Mouse (Mus musculus) MEL (cell line): ENCODE measurements at regions not wholly inside any gene's neighbourhood (a gene's known extent, or its start where the extent isn't known, plus 50 kb on each side); places are given as distances from the start of the nearest gene placed in this dataset.

Source experiments
- DNase-seq: peaks from one replicate; pipeline ENCODE4 v3.0.0; 2011; ENCODE audit warnings: low read depth, low spot score
- H3K27ac ChIP-seq: 2 replicates; pipeline ENCODE4 v1.5.1; 2012; ENCODE audit warnings: low read depth, mild to moderate bottlenecking, control low read depth, low read length, moderate library complexity; ENCODE audit not compliant: control insufficient read depth
- H3K27me3 ChIP-seq, 2 experiments: fragments of 150-350 bp in 1 of 2; sonication (generic) in 1 of 2; 2 replicates each; pipeline ENCODE4 v1.6.1; 2012; ENCODE audit warnings: low read length in 2 of 2, mild to moderate bottlenecking in 2 of 2, improper control_type of control experiment in 1 of 2, moderate library complexity in 1 of 2; ENCODE audit not compliant: insufficient read depth in 2 of 2, control insufficient read depth in 1 of 2
- H3K36me3 ChIP-seq, 2 experiments: 2 replicates each; pipeline ENCODE4 v1.6.1; 2012 to 2014; ENCODE audit warnings: low read length in 2 of 2, improper control_type of control experiment in 1 of 2, inconsistent platforms in 1 of 2, mild to moderate bottlenecking in 1 of 2; ENCODE audit not compliant: insufficient read depth in 2 of 2, control insufficient read depth in 1 of 2
- H3K4me1 ChIP-seq, 2 experiments: fragments of 150-350 bp in 1 of 2; sonication (generic) in 1 of 2; 2 replicates each; pipeline ENCODE4 v1.6.1; 2012; ENCODE audit warnings: low read length in 2 of 2, improper control_type of control experiment in 1 of 2, mild to moderate bottlenecking in 1 of 2; ENCODE audit not compliant: insufficient read depth in 2 of 2, control insufficient read depth in 1 of 2
- H3K4me3 ChIP-seq, 2 experiments: fragments of 150-350 bp in 1 of 2; sonication (generic) in 1 of 2; 2 replicates each; pipeline ENCODE4 v1.5.1; 2012; ENCODE audit warnings: low read depth in 2 of 2, low read length in 2 of 2, mild to moderate bottlenecking in 2 of 2, moderate library complexity in 2 of 2, control low read depth in 1 of 2, improper control_type of control experiment in 1 of 2; ENCODE audit not compliant: control insufficient read depth in 1 of 2, insufficient read depth in 1 of 2
- H3K79me2 ChIP-seq: 2 replicates; pipeline ENCODE4 v1.6.1; 2012; ENCODE audit warnings: mild to moderate bottlenecking, low read length, moderate library complexity; ENCODE audit not compliant: control insufficient read depth, poor library complexity, insufficient read depth
- H3K9ac ChIP-seq: 2 replicates; pipeline ENCODE4 v1.6.1; 2012; ENCODE audit warnings: low read depth, mild to moderate bottlenecking, control low read depth, low read length, moderate library complexity; ENCODE audit not compliant: control insufficient read depth, poor library complexity, severe bottlenecking
- H3K9me3 ChIP-seq: fragments of 150-350 bp; sonication (generic); replicated peaks from 2 replicates; pipeline ENCODE4 v1.6.1; 2012; ENCODE audit warnings: mild to moderate bottlenecking, low read length, improper control_type of control experiment, moderate library complexity; ENCODE audit not compliant: insufficient read depth
- CHD1 ChIP-seq: IDR thresholded peaks from 2 replicates; pipeline ENCODE4 v1.6.1; 2012; ENCODE audit warnings: low read depth, mild to moderate bottlenecking, inconsistent platforms, low read length, improper control_type of control experiment
- EP300 ChIP-seq, 2 experiments: IDR thresholded peaks; 2 replicates each; pipeline ENCODE4 v1.6.1; 2011; ENCODE audit warnings: improper control_type of control experiment in 2 of 2, low read length in 2 of 2, low read depth in 1 of 2, mild to moderate bottlenecking in 1 of 2
- GABPA ChIP-seq: IDR thresholded peaks from 2 replicates; pipeline ENCODE4 v1.6.1; 2012; ENCODE audit warnings: low read depth, mild to moderate bottlenecking, inconsistent platforms, low read length, improper control_type of control experiment, moderate library complexity
- GATA1 ChIP-seq: IDR thresholded peaks from 2 replicates; pipeline ENCODE4 v1.6.1; 2011; ENCODE audit warnings: low read depth, low read length, improper control_type of control experiment
- HCFC1 ChIP-seq: IDR thresholded peaks from 2 replicates; pipeline ENCODE4 v1.6.1; 2012; ENCODE audit warnings: low read depth, mild to moderate bottlenecking, inconsistent platforms, low read length, improper control_type of control experiment, moderate library complexity
- JUND ChIP-seq: IDR thresholded peaks from 2 replicates; pipeline ENCODE4 v1.6.1; 2011; ENCODE audit warnings: low read depth, mild to moderate bottlenecking, improper control_type of control experiment, low read length
- KAT2A ChIP-seq: conservative IDR thresholded peaks from 2 replicates; pipeline ENCODE4 v1.6.1; 2012; ENCODE audit warnings: low read depth, low read length, improper control_type of control experiment, inconsistent platforms
- MAFK ChIP-seq: IDR thresholded peaks from 2 replicates; pipeline ENCODE4 v1.6.1; 2011; ENCODE audit warnings: low read depth, mild to moderate bottlenecking, low read length, improper control_type of control experiment, borderline replicate concordance
- MAZ ChIP-seq: IDR thresholded peaks from 2 replicates; pipeline ENCODE4 v1.6.1; 2012; ENCODE audit warnings: low read depth, mild to moderate bottlenecking, inconsistent platforms, low read length, improper control_type of control experiment
- POLR2AphosphoS2 ChIP-seq: IDR thresholded peaks from 2 replicates; pipeline ENCODE4 v1.6.1; 2011; ENCODE audit warnings: low read length, improper control_type of control experiment
- POLR2AphosphoS5 ChIP-seq: IDR thresholded peaks from 2 replicates; pipeline ENCODE4 v1.6.1; 2012; ENCODE audit warnings: low read depth, borderline replicate concordance, mild to moderate bottlenecking, inconsistent platforms, low read length, moderate library complexity, mixed read lengths
- RAD21 ChIP-seq: IDR thresholded peaks from 2 replicates; pipeline ENCODE4 v1.6.1; 2011; ENCODE audit warnings: mild to moderate bottlenecking, low read depth, low read length, improper control_type of control experiment
- TAL1 ChIP-seq: IDR thresholded peaks from 2 replicates; pipeline ENCODE4 v1.6.1; 2012; ENCODE audit warnings: mild to moderate bottlenecking, inconsistent platforms, low read length, moderate library complexity, mixed read lengths
- TBP ChIP-seq: IDR thresholded peaks from 2 replicates; pipeline ENCODE4 v1.8.0; 2011; ENCODE audit warnings: low read depth, low read length, improper control_type of control experiment
- USF1 ChIP-seq: IDR thresholded peaks from 2 replicates; pipeline ENCODE4 v1.6.1; 2014; ENCODE audit warnings: low read depth, mild to moderate bottlenecking, inconsistent platforms, low read length, improper control_type of control experiment, moderate library complexity
- USF2 ChIP-seq, 2 experiments: IDR thresholded peaks; 2 replicates each; pipeline ENCODE4 v1.6.1; 2011 to 2012; ENCODE audit warnings: improper control_type of control experiment in 2 of 2, low read length in 2 of 2, borderline replicate concordance in 1 of 2, inconsistent platforms in 1 of 2, low read depth in 1 of 2, mild to moderate bottlenecking in 1 of 2; ENCODE audit not compliant: insufficient read depth in 1 of 2

DNA sequence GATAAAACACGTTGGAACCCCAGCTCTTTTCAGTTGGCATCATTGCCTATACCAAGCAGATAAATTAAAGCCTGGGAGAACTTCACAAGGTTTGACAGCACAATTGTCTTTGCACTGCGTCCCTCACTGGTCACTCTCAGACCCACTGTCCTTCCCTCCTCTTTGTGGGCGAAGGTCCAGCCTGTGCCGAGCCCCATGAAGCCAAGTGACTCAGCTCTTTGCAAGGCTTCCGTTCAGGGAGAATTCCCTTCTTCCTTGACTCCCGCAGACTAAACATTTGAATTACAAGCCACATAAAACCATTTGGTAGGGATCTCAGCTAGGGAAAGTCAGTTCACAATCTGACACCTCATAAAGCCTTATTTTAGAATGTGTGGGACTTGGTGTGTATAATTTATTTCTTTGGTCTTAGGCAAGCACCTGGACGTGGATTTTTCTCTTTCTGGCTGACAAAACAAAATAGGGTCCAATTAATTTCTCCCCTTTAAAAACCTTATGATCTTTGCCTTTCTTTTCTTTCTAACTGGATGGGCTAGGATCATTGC, 136.7 kb upstream of the Tars start:
- TF ChIP-seq CHD1 (no peak), USF1 (no peak), HCFC1 (no peak), MAZ (no peak), KAT2A (no peak), MAFK (no peak), JUND (no peak), TBP (no peak)
- no peak overlapping the region for H3K27ac ChIP-seq
- H3K4me1 ChIP-seq, result no peaks in the 10 kb centered on the region
- no peak overlapping the region for H3K9ac ChIP-seq
- no peak overlapping the region for H3K4me3 ChIP-seq
- H3K36me3 ChIP-seq, result no peaks in the 10 kb centered on the region
- H3K9me3 ChIP-seq, result no peaks in the 10 kb centered on the region
- no peak for DNase-seq
- H3K79me2 ChIP-seq, result no peaks in the 10 kb centered on the region
- no peaks in the 10 kb centered on the region for H3K27me3 ChIP-seq

DNA sequence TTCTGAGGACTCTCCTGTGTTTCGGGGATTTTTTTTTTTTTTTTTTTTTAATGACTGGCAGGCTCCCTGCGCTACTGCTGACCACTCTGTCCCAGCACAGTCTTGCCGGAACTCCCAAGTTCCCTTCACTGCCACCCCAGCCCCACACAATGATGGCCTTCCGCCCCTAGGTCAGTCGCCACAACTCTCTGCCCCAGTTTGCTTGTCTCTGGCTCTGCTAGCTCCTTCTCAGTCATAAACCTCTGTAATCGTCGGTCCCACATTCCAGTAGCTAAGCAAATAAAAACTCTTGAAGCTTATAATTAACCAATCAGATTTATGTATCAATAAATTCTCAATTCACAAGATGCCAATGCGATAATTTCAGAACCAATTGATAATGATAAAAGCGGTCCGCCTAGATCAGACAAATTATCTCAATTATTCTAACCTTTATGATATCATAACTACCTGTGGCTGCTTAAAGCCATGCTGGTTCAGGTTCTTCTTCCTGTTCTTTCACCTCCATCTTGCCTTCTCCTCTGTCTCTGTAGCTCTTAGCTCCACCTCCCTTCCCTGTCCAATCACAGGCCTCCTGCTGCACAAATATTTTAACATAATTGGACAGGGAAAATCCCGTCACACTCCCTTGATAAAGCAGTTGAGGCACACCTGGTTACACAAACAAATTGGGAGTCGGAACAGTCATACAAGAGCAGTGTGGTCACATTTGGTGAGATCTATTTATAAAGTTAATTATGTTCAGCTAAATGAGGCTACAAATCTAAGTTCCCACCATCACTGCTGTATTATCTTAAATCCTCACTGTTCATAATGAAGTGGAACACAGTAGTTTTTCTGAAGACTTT, 135.2 kb upstream of the Tars start:
- DNase-seq, result no peak
- Histone ChIP-seq H3K4me3 (no peak overlapping the region), H3K27me3 (no peaks in the 10 kb centered on the region), H3K4me1 (no peaks in the 10 kb centered on the region), H3K36me3 (no peaks in the 10 kb centered on the region), H3K79me2 (no peaks in the 10 kb centered on the region), H3K27ac (no peak overlapping the region), H3K9me3 (no peaks in the 10 kb centered on the region)
- no peak for TF ChIP-seq POLR2AphosphoS2
- TF ChIP-seq, all 39 proteins: peak for 0
- H3K9ac ChIP-seq, result no peak overlapping the region

DNA sequence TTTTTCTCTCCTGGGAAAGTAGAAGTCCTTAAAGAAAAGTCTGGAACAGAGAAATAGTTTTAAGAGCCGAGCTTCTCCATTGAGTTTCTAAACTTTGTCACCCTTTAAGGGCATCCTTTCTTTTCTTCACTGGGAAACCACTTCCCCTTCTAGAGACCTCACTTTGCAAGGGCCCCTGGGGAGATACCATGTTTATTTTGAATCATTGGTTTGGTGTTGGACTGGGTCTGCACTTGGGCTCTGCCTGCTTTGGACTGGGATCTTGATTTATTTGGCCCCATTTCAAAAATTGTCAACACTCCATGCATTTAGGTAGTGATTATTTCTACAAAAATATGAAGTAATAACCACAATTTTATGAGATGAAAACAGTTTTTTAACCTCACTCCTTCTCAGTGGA, 134.2 kb upstream of the Tars start:
- no peaks in the 10 kb centered on the region for H3K27me3 ChIP-seq
- no peaks in the 10 kb centered on the region for H3K4me1 ChIP-seq
- H3K4me3 ChIP-seq, result no peak overlapping the region
- H3K79me2 ChIP-seq, result no peaks in the 10 kb centered on the region
- no peak overlapping the region for H3K9ac ChIP-seq
- H3K27ac ChIP-seq, result no peak overlapping the region
- TF ChIP-seq POLR2AphosphoS5 (no peak), RAD21 (no peak), GATA1 (no peak), USF1 (no peak), GABPA (no peak), JUND (no peak), TAL1 (no peak), USF2 (IDR thresholded peaks at IDR 0.05; ENCODE audit: borderline replicate concordance in 1 of 2, insufficient read depth in 1 of 2, low read depth in 1 of 2, low read length in 2 of 2) (no peak), EP300 (IDR thresholded peaks at IDR 0.05; ENCODE audit: low read depth in 1 of 2, low read length in 2 of 2) (no peak)
- H3K9me3 ChIP-seq, result no peaks in the 10 kb centered on the region
- H3K36me3 ChIP-seq, result no peaks in the 10 kb centered on the region
- no peak for DNase-seq
